Mouse (Mus musculus) adipocyte (in vitro differentiated cells): ENCODE data around the gene Ctdsp2.

Source experiments
- DNase-seq: peaks from one replicate; pipeline ENCODE4 v3.0.0-alpha.2; 2016; ENCODE audit warnings: low spot score

Gene Ctdsp2

DNA sequence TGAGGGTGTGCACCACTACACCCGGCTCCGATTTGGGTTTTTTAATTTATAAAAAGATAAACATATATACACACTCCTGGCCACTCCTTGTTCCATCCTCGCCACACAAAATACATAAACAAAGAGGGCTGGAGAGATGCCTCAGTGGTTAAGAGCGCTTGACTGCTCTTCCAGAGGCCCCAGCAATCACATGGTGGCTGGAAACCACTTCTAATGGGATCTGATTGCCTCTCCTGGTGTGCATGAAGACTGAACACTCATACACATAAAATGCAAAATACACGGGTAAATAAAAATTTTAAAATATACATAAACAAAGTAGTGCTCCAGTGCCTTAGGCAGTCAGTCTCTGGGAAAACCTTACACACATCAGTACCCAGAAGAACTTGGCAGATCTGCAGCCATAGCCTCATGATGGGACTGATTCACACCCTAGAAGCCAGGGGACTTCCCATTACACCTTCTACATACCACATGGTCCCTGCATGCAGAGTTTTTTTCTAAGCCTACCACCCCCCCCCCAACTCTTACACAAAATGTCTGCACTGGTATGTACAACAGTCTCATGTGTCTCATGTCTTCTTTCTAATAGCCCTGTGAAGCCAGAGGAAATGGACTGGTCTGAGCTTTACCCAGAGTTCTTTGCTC, 64.1 kb downstream of the Ctdsp2 start:
- no peak for DNase-seq

DNA sequence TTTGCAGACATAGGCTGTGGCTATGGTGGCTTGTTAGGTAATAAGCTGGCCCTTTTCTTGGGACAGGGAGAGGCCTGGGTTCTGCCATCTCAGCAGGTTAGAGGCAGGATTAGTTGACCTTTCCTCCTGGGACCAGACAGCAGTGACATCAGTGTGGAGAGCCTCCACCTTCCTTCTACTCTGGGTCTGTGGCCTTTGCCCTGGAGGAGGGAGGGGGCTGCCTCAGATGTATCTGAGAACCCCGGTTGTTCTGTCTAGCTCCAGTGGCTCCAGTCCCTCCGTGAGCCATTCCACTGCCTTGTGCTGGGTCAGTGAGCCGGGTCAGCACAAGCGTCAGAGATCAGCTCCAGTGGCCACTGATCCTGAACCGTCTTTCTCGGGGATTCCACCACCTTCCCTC, 64.7 kb downstream of the Ctdsp2 start:
- DNase-seq: no peak

DNA sequence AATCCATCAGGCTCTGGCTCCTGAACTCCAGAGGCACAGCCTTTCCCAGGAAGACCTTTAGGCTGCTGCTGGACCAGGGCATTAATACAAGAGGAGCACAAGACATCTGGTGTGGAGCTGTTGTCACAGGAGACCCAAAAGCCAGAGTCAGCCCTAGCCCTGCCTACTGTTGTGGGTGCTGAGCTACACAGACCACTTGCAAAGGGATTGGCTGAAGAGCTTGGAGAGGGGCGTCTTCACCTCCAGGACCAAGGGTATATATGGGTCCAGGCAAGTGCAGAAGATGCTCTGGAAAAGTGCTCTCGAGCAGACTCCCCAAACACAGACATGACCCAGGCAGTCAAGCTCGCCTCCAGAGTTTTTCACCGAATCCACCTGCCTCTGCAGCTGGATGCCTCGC, 69.4 kb downstream of the Ctdsp2 start, which contains the start of gene Cyp27b1:
TSS of gene Cyp27b1 (plus strand) at position 297 of the 400 bp plus-strand sequence.
- DNase-seq: no peak

DNA sequence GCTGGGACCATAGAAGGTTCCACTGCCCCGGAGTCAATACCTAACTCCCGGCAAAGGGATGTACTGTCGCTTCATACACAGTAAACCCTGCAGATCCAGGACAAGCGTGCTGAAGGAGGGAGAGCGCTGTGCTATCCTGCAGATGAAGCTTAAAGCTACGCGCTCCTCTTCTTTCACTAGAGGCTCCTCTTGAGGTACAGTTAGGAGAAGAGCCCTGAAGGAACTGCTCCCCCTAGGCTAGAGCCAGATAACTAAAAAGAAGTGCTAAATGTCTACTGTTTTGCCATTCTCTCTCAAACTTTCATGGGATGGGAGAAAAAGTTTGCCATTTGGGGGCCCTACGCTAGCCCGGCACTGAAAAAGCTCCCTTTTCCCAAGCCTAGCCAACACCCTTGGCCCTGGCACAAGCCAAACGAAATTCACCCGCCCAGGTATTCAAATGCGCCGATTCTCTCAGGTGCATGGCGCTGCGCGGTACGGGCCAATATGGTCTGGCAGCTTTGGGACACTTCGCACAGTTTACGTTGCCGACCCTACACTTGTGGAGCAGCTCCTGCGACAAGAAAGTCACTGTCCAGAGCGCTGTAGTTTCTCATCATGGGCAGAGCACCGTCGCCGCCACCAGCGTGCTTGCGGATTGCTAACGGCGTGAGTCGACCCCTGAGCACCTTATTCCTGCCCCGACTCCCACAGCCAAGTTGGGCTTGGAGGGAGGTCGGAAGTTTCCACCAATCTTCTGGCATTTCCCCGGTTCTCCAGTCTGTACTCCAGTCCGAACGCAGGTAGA, 70.3 kb downstream of the Ctdsp2 start:
- no peak for DNase-seq
